24 mouse cellular contexts compared by ENCODE assay signal in genomic region chr4:100155731-100156130, GRCm38 (mm10).
"Had no signal": no experiment of that assay in that cellular context is flagged by ENCODE, and none has a peak within 500 bp of the region (broad histone marks: within the 10 kb centered on the region; RNA-seq: fewer than 3 reads in every experiment).

No protein-coding gene starts in this region.

- H3K4me2 ChIP-seq: heart, embryonic 12.5 days; hindbrain, embryonic 12.5 days; hindbrain, embryonic 14.5 days; intestine, embryonic 15.5 days; limb, embryonic 13.5 days; limb, embryonic 15.5 days; liver, embryonic 12.5 days had no signal

- ATAC-seq: forebrain, embryonic 16.5 days; hindbrain, embryonic 16.5 days; inflammation-experienced regulatory T-cells, adult 6 months; intestine, embryonic 15.5 days; liver, embryonic 12.5 days had no signal

- H3K4me1 ChIP-seq: liver, embryonic 12.5 days had no signal

- H3K9me3 ChIP-seq: heart, embryonic 12.5 days; hindbrain, embryonic 10.5 days; hindbrain, embryonic 12.5 days; intestine, embryonic 15.5 days; limb, embryonic 13.5 days; limb, embryonic 15.5 days; liver, embryonic 12.5 days had no signal

- H3K27me3 ChIP-seq: heart, embryonic 12.5 days; hindbrain, embryonic 12.5 days; intestine, embryonic 15.5 days; limb, embryonic 15.5 days; liver, embryonic 12.5 days had no signal

- H3K4me3 ChIP-seq: gastrocnemius, adult 2 months; heart, adult 2 months; heart, embryonic 12.5 days; hindbrain, embryonic 10.5 days; hindbrain, embryonic 12.5 days; intestine, embryonic 15.5 days; limb, embryonic 13.5 days; limb, embryonic 15.5 days; liver, embryonic 12.5 days had no signal

- H3K27ac ChIP-seq: gastrocnemius, adult 2 months; heart, adult 2 months; hindbrain, embryonic 12.5 days; hindbrain, embryonic 14.5 days; intestine, embryonic 15.5 days; limb, embryonic 13.5 days; limb, embryonic 15.5 days; liver, embryonic 12.5 days; liver, embryonic 14.5 days had no signal

- H3K9ac ChIP-seq: heart, embryonic 12.5 days; hindbrain, embryonic 12.5 days; hindbrain, embryonic 14.5 days; intestine, embryonic 15.5 days; limb, embryonic 13.5 days; limb, embryonic 15.5 days; liver, embryonic 12.5 days; liver, embryonic 14.5 days had no signal

- DNase-seq: gastrocnemius, adult 2 months; gastrocnemius, postnatal 10 days; gastrocnemius, postnatal 25 days; heart, adult 2 months; heart, postnatal 10 days; heart, postnatal 4 days; kidney, adult 18-20 months; kidney, postnatal 10 days; kidney, postnatal 25 days; layer of hippocampus, adult 9-11 months; layer of hippocampus, postnatal 36 days; left cerebral cortex, postnatal 4 days had no signal

- H3K36me3 ChIP-seq: heart, embryonic 12.5 days; hindbrain, embryonic 10.5 days; hindbrain, embryonic 12.5 days; intestine, embryonic 15.5 days; limb, embryonic 13.5 days; limb, embryonic 15.5 days; liver, embryonic 12.5 days had no signal
